Mouse (Mus musculus) C2C12 (cell line): ENCODE results near the gene Camta2. TPM values are rescaled to one million over a fixed set of nuclear protein-coding genes. Genes with fewer than 3 reads are reported as not detected.
A peak's percentile ranks its signal among the peaks of the same experiment; 100 is the strongest.

ENCODE experiments used
- H3K27me3 ChIP-seq: one replicate; pipeline ENCODE4 v1.6.1; 2011; ENCODE audit not compliant: control insufficient read depth, insufficient read depth, insufficient read length
- H3K36me3 ChIP-seq: one replicate; pipeline ENCODE4 v1.6.1; 2011; ENCODE audit not compliant: control insufficient read depth, insufficient read depth
- H3K4me3 ChIP-seq: one replicate; pipeline ENCODE4 v1.5.1; 2011; ENCODE audit warnings: mild to moderate bottlenecking, control low read depth; ENCODE audit not compliant: poor library complexity, insufficient read depth, severe bottlenecking
- H3K79me2 ChIP-seq: one replicate; pipeline ENCODE4 v1.6.1; 2011; ENCODE audit not compliant: control insufficient read depth, insufficient read depth
- H3K79me3 ChIP-seq: one replicate; pipeline ENCODE4 v1.6.1; 2011; ENCODE audit warnings: low read depth, control low read depth
- H3ac ChIP-seq: one replicate; pipeline ENCODE3; 2011; ENCODE audit warnings: low read depth; ENCODE audit not compliant: control insufficient read depth, insufficient read length
- CEBPB ChIP-seq: IDR thresholded peaks from one replicate; pipeline ENCODE4 v1.6.1; 2011; ENCODE audit warnings: low read depth, mild to moderate bottlenecking, control low read depth, moderate library complexity
- CTCF ChIP-seq: IDR thresholded peaks from one replicate; pipeline ENCODE4 v1.5.1; 2011; ENCODE audit not compliant: control insufficient read depth, insufficient read depth, insufficient read length
- FOSL1 ChIP-seq: IDR thresholded peaks from one replicate; pipeline ENCODE4 v1.8.0; 2011; ENCODE audit warnings: mild to moderate bottlenecking, low read length; ENCODE audit not compliant: poor library complexity, insufficient read depth, severe bottlenecking
- MAX ChIP-seq: IDR thresholded peaks from one replicate; pipeline ENCODE4 v1.6.1; 2011; ENCODE audit warnings: mild to moderate bottlenecking, control low read depth
- MYOD1 ChIP-seq: IDR thresholded peaks from one replicate; pipeline ENCODE4 v1.6.1; 2011; ENCODE audit warnings: low read depth; ENCODE audit not compliant: control insufficient read depth, insufficient read length
- MYOG ChIP-seq: IDR thresholded peaks from one replicate; pipeline ENCODE4 v1.6.1; 2011; ENCODE audit not compliant: control insufficient read depth, insufficient read length; ENCODE audit errors: extremely low read depth
- USF1 ChIP-seq: IDR thresholded peaks from one replicate; pipeline ENCODE4 v1.6.1; 2011; ENCODE audit warnings: low read depth, mild to moderate bottlenecking, control low read depth, moderate library complexity
- polyA plus RNA-seq: library from polyadenylated mRNA; unstranded; fragments of >200 nt; fragmentation: generic; extraction: Trizol; gene quantifications from one replicate; pipeline ENCODE4 v1.2.1, GENCODE M21; 2012; ENCODE audit warnings: missing spikeins

The Camta2 gene
- polyA plus RNA-seq, 1 experiment = 9.0 TPM

DNA sequence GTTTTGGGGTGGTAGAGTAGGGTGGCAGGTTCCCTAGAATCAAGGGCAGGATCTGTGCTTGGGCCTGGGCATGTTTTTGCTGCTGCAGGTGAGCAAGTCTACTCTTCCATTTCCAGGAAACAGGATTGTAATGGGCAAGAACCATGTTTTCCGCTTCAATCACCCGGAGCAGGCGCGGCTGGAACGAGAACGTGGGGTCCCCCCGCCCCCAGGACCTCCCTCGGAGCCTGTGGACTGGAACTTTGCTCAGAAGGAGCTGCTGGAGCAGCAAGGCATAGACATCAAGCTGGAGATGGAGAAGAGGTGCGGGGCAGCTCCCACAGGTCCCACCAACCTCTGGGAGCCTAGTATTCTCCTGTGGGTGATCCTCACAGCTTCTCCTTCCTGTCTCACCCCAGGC lies 36.8 kb upstream of the Camta2 start:
- no peaks in the 10 kb centered on the region for H3K27me3 ChIP-seq
- H3K79me2 ChIP-seq = no peaks in the 10 kb centered on the region
- H3K36me3 ChIP-seq = peaks cover 88% of the 10 kb centered on the region
- H3K4me3 ChIP-seq = no peak overlapping the region
- no peaks in the 10 kb centered on the region for H3K79me3 ChIP-seq
- no peak overlapping the region for H3ac ChIP-seq
- TF ChIP-seq MYOG (no peak), CEBPB (no peak), MAX (no peak), MYOD1 (no peak), FOSL1 (no peak), USF1 (no peak), CTCF (no peak)

DNA sequence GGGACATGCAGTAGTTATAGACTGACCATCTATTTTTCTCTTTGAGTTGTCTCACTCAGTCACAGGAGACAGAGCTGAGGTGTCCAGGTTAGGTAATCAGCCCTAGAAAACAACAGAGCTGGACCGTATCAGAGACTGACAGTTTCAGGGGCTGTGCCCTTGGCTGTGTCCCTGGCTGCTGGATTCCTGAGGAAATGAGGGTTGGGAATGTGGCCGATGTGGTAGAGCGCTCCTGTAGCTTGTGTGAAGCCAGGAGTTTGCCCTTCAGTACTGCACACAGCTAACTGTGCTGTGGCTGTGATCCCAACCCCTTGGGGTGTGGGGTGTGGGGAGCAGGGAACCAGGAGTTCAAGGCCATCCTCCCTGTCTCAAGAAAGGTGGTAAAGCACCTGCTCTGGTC lies 33.2 kb upstream of the Camta2 start:
- no peaks in the 10 kb centered on the region for H3K79me2 ChIP-seq
- H3K36me3 ChIP-seq = peaks cover 94% of the 10 kb centered on the region
- H3K79me3 ChIP-seq = no peaks in the 10 kb centered on the region
- no peak for TF ChIP-seq MYOD1
- TF ChIP-seq CTCF = no peak
- no peak for TF ChIP-seq MYOG
- no peak for TF ChIP-seq CEBPB
- no peak for TF ChIP-seq FOSL1
- no peak for TF ChIP-seq MAX
- no peak for TF ChIP-seq USF1
- H3K4me3 ChIP-seq = no peak overlapping the region
- no peak overlapping the region for H3ac ChIP-seq
- no peaks in the 10 kb centered on the region for H3K27me3 ChIP-seq

DNA sequence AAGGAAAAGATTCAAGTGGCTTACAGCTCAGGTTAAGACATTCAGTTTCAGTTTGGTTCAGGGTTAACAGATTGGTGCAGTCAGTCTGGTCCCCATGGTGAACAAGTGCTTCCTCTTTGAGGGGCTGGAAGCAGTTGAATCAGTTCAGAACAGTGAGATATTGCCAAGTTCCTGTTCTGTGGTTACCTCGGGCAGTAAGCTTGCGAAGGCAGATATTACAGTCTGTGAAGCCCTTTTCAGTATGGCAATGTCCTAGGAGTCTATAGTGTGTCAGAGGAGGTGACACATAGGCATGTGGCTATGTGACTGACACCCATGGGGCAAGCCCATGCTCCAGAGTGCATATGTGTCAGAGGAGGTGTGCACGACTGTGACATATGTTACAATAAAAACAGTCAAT lies 32.7 kb upstream of the Camta2 start:
- Histone ChIP-seq H3K36me3 (peaks cover 89% of the 10 kb centered on the region), H3K79me3 (no peaks in the 10 kb centered on the region), H3K4me3 (no peak overlapping the region), H3ac (no peak overlapping the region), H3K79me2 (no peaks in the 10 kb centered on the region), H3K27me3 (no peaks in the 10 kb centered on the region)
- no peak for TF ChIP-seq MAX
- TF ChIP-seq FOSL1 = no peak

DNA sequence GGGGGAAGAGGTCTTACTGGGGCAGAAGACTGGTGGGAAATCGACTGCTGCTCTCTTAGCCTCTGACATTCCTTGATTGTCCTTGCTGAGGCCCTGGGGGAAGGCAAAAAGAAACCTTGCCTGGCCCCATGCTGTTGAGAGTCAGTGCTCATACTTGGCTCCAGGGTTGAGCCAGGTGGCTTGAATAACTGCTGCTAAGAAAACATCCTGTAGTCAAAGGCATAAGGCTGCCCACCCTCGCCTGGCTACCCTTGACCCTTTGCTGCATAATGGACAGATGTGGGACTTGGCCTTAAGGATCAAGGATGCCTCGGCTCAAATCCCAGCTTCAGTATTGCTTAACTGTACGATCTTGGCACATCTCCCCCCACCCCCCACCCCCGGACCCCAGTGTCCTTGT lies 30.6 kb upstream of the Camta2 start:
- Histone ChIP-seq H3K4me3 (no peak overlapping the region), H3K79me2 (no peaks in the 10 kb centered on the region), H3K27me3 (no peaks in the 10 kb centered on the region), H3ac (no peak overlapping the region), H3K79me3 (no peaks in the 10 kb centered on the region), H3K36me3 (peaks cover 78% of the 10 kb centered on the region)
- TF ChIP-seq CTCF (no peak), FOSL1 (no peak), MYOG (no peak), CEBPB (no peak), USF1 (no peak), MYOD1 (no peak), MAX (no peak)

DNA sequence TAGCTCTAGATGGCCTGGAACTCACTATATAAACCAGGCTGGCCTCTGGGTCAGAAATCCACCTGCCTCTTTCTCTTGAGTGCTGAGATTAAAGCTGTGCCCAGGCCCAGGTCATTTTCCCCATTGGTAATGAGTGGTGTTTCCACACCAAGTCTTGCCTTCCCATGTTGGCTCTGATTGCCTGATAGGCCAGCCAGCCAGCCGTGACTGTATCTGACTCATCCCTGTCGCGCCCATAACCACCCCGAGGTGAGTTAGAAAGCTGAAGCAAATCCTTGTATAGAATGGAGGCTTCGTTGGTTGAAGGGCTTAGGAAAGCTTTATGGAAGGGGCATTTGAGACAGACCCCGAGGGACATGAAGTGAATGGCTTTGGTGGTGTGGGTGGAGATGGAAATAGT lies 27.9 kb upstream of the Camta2 start:
- Histone ChIP-seq H3ac (no peak overlapping the region), H3K27me3 (no peaks in the 10 kb centered on the region), H3K79me2 (no peaks in the 10 kb centered on the region), H3K36me3 (peaks cover 79% of the 10 kb centered on the region), H3K4me3 (no peak overlapping the region), H3K79me3 (no peaks in the 10 kb centered on the region)
- TF ChIP-seq CTCF (no peak), FOSL1 (peak; percentile 56)

DNA sequence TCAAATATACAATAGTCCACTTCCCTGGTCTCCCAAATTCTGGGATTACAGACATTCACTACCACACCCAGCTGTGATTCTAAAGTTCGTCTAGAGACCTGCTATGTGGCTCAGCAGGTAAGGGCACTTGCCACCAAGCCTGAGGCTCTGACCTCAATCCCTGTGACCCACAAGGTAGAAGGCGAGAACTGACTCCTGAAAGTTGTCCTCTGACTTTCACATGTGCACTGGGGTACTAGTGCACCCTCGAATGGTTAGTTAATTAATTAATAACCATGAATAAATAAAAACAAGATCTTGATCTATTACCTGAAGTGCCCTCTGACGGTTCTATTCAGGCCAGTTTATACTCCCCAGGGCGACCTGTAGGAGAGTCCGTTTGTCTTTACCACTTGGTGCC lies 25.3 kb upstream of the Camta2 start:
- TF ChIP-seq MYOD1 = no peak
- TF ChIP-seq CEBPB = no peak
- no peak for TF ChIP-seq USF1
- TF ChIP-seq MYOG = no peak
- TF ChIP-seq FOSL1 = no peak
- TF ChIP-seq CTCF = no peak
- TF ChIP-seq MAX = no peak
- H3K79me3 ChIP-seq = no peaks in the 10 kb centered on the region
- peaks cover 73% of the 10 kb centered on the region for H3K36me3 ChIP-seq

More for the DNA sequence above, 25.3 kb upstream of the Camta2 start:
- Histone ChIP-seq H3K79me2 (no peaks in the 10 kb centered on the region), H3ac (no peak overlapping the region), H3K27me3 (no peaks in the 10 kb centered on the region), H3K4me3 (no peak overlapping the region)
